In genomic region chr2:93013415-93014092, GRCm38 (mm10) we compare ENCODE assay signal across 8 mouse cellular contexts. TPM values are rescaled to one million over a fixed set of nuclear protein-coding genes. Genes with fewer than 3 reads are reported as not detected.
DNase-seq lines count a peak whose midpoint lies in the region; ATAC-seq lines count a peak whose summit lies in the region.

No protein-coding gene starts in this region.

- 0 out of 2 replicates have a peak overlapping the region, but pooled peaks have one; percentile 18 for H3K27ac ChIP-seq in forebrain, embryonic 11.5 days (ENCODE audit: low read depth, low read length)

- peak overlapping the region; percentile 68; the same call in 1 of the 2 replicates for H3K9ac ChIP-seq in forebrain, embryonic 11.5 days (ENCODE audit: low read length)

- peak; percentile 23 for DNase-seq in kidney, adult 18-20 months
- DNase-seq in kidney, adult 9 months, result no peak
- no peak for DNase-seq in forebrain, embryonic 11.5 days (ENCODE audit: low spot score)
- DNase-seq in kidney, postnatal 25 days, result peak; percentile 22 to 58
- DNase-seq in neural tube, embryonic 10.5 days (ENCODE audit: extremely low spot score, low spot score), result peak; percentile 41
- no peak for DNase-seq in layer of hippocampus, postnatal 10 days (ENCODE audit: low spot score in 2 of 2)
- no peak for DNase-seq in thymus, postnatal 0 days (ENCODE audit: low spot score)
- no peak for DNase-seq in lung, postnatal 10 days

- no peak for ATAC-seq in forebrain, embryonic 11.5 days (replicated peaks; ENCODE audit: low FRiP score)

- H3K4me3 ChIP-seq in forebrain, embryonic 11.5 days (ENCODE audit: low read depth, low read length), result 0 out of 2 replicates have a peak overlapping the region, but pooled peaks have one; percentile 62

- H3K36me3 ChIP-seq in forebrain, embryonic 11.5 days (ENCODE audit: control insufficient read depth, insufficient read depth, low read length), result no peaks in the 10 kb centered on the region; the same call in 1 of the 2 replicates

- H3K27me3 ChIP-seq in forebrain, embryonic 11.5 days (ENCODE audit: control insufficient read depth, insufficient read depth, low read length), result no peaks in the 10 kb centered on the region

- peaks cover 11% of the 10 kb centered on the region for H3K4me1 ChIP-seq in forebrain, embryonic 11.5 days (replicated peaks; ENCODE audit: control insufficient read depth, insufficient read depth, low read length)

- H3K9me3 ChIP-seq in forebrain, embryonic 11.5 days (ENCODE audit: control insufficient read depth, low read length), result no peaks in the 10 kb centered on the region

- 66% methylated on average over 8 of the region's 8 CpGs for WGBS in forebrain, embryonic 11.5 days

- H3K4me2 ChIP-seq in forebrain, embryonic 11.5 days (ENCODE audit: low read depth, low read length, severe bottlenecking), result peak overlapping the region; percentile 92; the same call in 1 of the 2 replicates

RNA-seq across cellular contexts. Expression of gene Prdm11, which starts 32.4 kb away (rescaled TPM):
- 1.8 and 1.9 TPM in 2 replicates for polyA plus RNA-seq in forebrain, embryonic 11.5 days (2014; fragmentation: Nextera tagmentation; extraction: Ambion mirVana)
- 10 to 100 TPM; 24.9 to 25.9 TPM for total RNA-seq in layer of hippocampus, postnatal 10 days (2021)
- polyA plus RNA-seq in thymus, postnatal 0 days (2015; fragmentation: Nextera tagmentation; extraction: Ambion mirVana), result 4.4 and 6.5 TPM in 2 replicates

Comparison
In these comparisons a context has a peak if more than half of its experiments do, and no peak if none do; other contexts are left out.
1. DNase-seq: peak in kidney, adult 18-20 months (single experiment), kidney, postnatal 25 days (2 of 2) and neural tube, embryonic 10.5 days (single experiment); none in kidney, adult 9 months (single experiment), forebrain, embryonic 11.5 days (single experiment), layer of hippocampus, postnatal 10 days (0 of 2), thymus, postnatal 0 days (single experiment) and lung, postnatal 10 days (single experiment).